Mouse (Mus musculus): ENCODE data around the gene Hist3h2ba.

GRCm38 (mm10) chr11:58904838-58905237 lies 43.9 kb upstream of the Hist3h2ba start:
- TF ChIP-seq CTCF (IDR thresholded peaks at IDR 0.05; ENCODE audit: control insufficient read depth, insufficient read depth, low read length), result no peak
- no peak for TF ChIP-seq POLR2A (IDR thresholded peaks at IDR 0.05; ENCODE audit: borderline replicate concordance, control insufficient read depth, low read depth, low read length)

Measured in bone marrow, adult 2 months (tissue).